ENCODE assay signal across 8 mouse cellular contexts in genomic region chr9:98979431-98980416, GRCm38 (mm10). TPM values are rescaled to one million over a fixed set of nuclear protein-coding genes. Genes with fewer than 3 reads are reported as not detected.
A peak's percentile ranks its signal among the peaks of the same experiment; 100 is the strongest.
DNase-seq lines count a peak whose midpoint lies in the region; ATAC-seq and TF ChIP-seq lines count a peak whose summit lies in the region.

No protein-coding gene starts in this region.

- 5% methylated on average over 29 of the region's 29 CpGs for WGBS in hindbrain, postnatal 0 days

- intact Hi-C loops in gastrocnemius, adult 2 months (cut with DNase I), result loop anchor here (10.0 kb wide), 1 partner anchor 395 kb away; no protein-coding TSS in a partner anchor

- no peaks in the 10 kb centered on the region for H3K4me1 ChIP-seq in hindbrain, postnatal 0 days (ENCODE audit: insufficient read depth, low read length)

- DNase-seq in ZHBTc4 (ENCODE audit: low read depth, low spot score), result peak; percentile 96
- DNase-seq in gastrocnemius, adult 2 months, result peak; percentile 90
- peak; percentile 90 for DNase-seq in hindbrain, postnatal 0 days (ENCODE audit: low spot score)
- peak; percentile 88 to 93 for DNase-seq in left cerebral cortex, adult 18-20 months (ENCODE audit: low spot score in 2 of 2)
- peak; percentile 86 to 93 for DNase-seq in lung, postnatal 4 days
- peak; percentile 65 for DNase-seq in retina, postnatal 7 days (ENCODE audit: low read depth, low spot score)
- peak; percentile 78 to 91 for DNase-seq in urinary bladder, adult 18-20 months (ENCODE audit: low spot score in 2 of 2)

- peak overlapping the region; percentile 45 for H3K4me3 ChIP-seq in gastrocnemius, adult 2 months
- H3K4me3 ChIP-seq in hindbrain, postnatal 0 days (ENCODE audit: low read length), result peak overlapping the region; percentile 18

- peak; percentile 91 for ATAC-seq in common myeloid progenitor, adult 5-6 weeks (replicated peaks; ENCODE audit: low read depth, poor library complexity, severe bottlenecking)
- peak; percentile 82 for ATAC-seq in hindbrain, postnatal 0 days

- H3K27ac ChIP-seq in gastrocnemius, adult 2 months, result no peak overlapping the region
- no peak overlapping the region for H3K27ac ChIP-seq in hindbrain, postnatal 0 days

- H3K36me3 ChIP-seq in hindbrain, postnatal 0 days (ENCODE audit: insufficient read depth, low read length), result no peaks in the 10 kb centered on the region

- H3K4me2 ChIP-seq in hindbrain, postnatal 0 days (ENCODE audit: low read depth, low read length), result peak overlapping the region; percentile 47

- peaks cover 18% of the 10 kb centered on the region for H3K27me3 ChIP-seq in hindbrain, postnatal 0 days (ENCODE audit: insufficient read depth, low read length)

- peak; percentile 100; the same call in 1 of the 2 replicates for TF ChIP-seq CTCF in gastrocnemius, adult 2 months (IDR thresholded peaks at IDR 0.05)
- TF ChIP-seq CTCF in hindbrain, postnatal 0 days (IDR thresholded peaks at IDR 0.05; ENCODE audit: low read depth), result peak; percentile 98

- no peaks in the 10 kb centered on the region for H3K9me3 ChIP-seq in hindbrain, postnatal 0 days (ENCODE audit: low read length)

- no peak overlapping the region for H3K9ac ChIP-seq in hindbrain, postnatal 0 days (replicated peaks; ENCODE audit: low read length)

RNA-seq across cellular contexts. Expression of gene Faim, which starts 6.4 kb away (rescaled TPM):
- total RNA-seq in common myeloid progenitor, adult 5-6 weeks (2017), result 108 and 160 TPM in 2 replicates
- 1 to 10 TPM; 1.8 to 2.3 TPM for total RNA-seq in gastrocnemius, adult 2 months (2021)
- 31.3 and 32.1 TPM in 2 replicates for total RNA-seq in hindbrain, postnatal 0 days (2014; rRNA removed)
- 116 and 123 TPM in 2 replicates for polyA plus RNA-seq in hindbrain, postnatal 0 days (2015; fragmentation: Nextera tagmentation; extraction: Ambion mirVana)
- 10 to 100 TPM; 34.3 to 41.1 TPM for total RNA-seq in left cerebral cortex, adult 18-20 months (2021)

RNA-seq across cellular contexts. Expression of gene Foxl2, which starts 24.6 kb away (rescaled TPM):
- total RNA-seq in common myeloid progenitor, adult 5-6 weeks (2017), result not detected in 2 replicates
- total RNA-seq in gastrocnemius, adult 2 months (2021), result not detected
- total RNA-seq in hindbrain, postnatal 0 days (2014; rRNA removed), result 0.04 and 0.05 TPM in 2 replicates
- 0.28 and 0.57 TPM in 2 replicates for polyA plus RNA-seq in hindbrain, postnatal 0 days (2015; fragmentation: Nextera tagmentation; extraction: Ambion mirVana)
- total RNA-seq in left cerebral cortex, adult 18-20 months (2021), result under 1 TPM; 0.82 to 0.95 TPM

RNA-seq across cellular contexts. Expression of gene Gm1123, which starts 55.8 kb away (rescaled TPM):
- not detected in 2 replicates for total RNA-seq in common myeloid progenitor, adult 5-6 weeks (2017)
- not detected for total RNA-seq in gastrocnemius, adult 2 months (2021)
- total RNA-seq in hindbrain, postnatal 0 days (2014; rRNA removed), result not detected in 2 replicates
- 0.09 and 0.15 TPM in 2 replicates for polyA plus RNA-seq in hindbrain, postnatal 0 days (2015; fragmentation: Nextera tagmentation; extraction: Ambion mirVana)
- not detected for total RNA-seq in left cerebral cortex, adult 18-20 months (2021)
